Mouse (Mus musculus) adrenal gland, adult 2 months (tissue): Measurements from ENCODE around the gene Sat2. TPM values are rescaled to one million over a fixed set of nuclear protein-coding genes. Genes with fewer than 3 reads are reported as not detected.

ENCODE experiments used
- DNase-seq: peaks from one replicate; pipeline ENCODE4 v3.0.0; 2021
- microRNA-seq, 2 experiments: library from miRNA; unstranded; fragments of <30 nt; microRNA quantifications; one replicate each; pipeline ENCODE4 v1.2.0; 2021
- polyA plus RNA-seq: library from polyadenylated mRNA; depleted of rRNA; stranded (reverse); fragments of >200 nt; gene quantifications from 2 replicates; pipeline ENCODE4 v1.2.3, GENCODE M21; 2012; rRNA removed
- total RNA-seq, 2 experiments: library from RNA; stranded (reverse); gene quantifications; 2 replicates each; pipeline ENCODE4 v1.2.3; 2021

Sat2 gene
- total and polyA plus RNA-seq, 3 experiments: 3.2 to 11.9 (median 6.1) TPM

- DNase-seq: peak; percentile 97
These were observed 49.2 kb downstream of the Sat2 start for GRCm38 (mm10) chr11:69670786-69671725.

GRCm38 (mm10) chr11:69671726-69672124 lies 49.9 kb downstream of the Sat2 start:
- no peak for DNase-seq

- peak; percentile 100 for DNase-seq
These were observed 50.4 kb downstream of the Sat2 start, which contains the start of gene Eif4a1 for GRCm38 (mm10) chr11:69672211-69672706. Gene Eif4a1, minus strand, starts transcription at chr11:69672423.

Small RNAs within 50 kb of the gene (microRNA-seq; reads per million reads assigned to microRNA genes)
- gene Mir1934 (2.2 to 4.1 reads per million in 2 experiments), gene Mir467f (0 reads per million in 2 experiments)

Other genes with a start within 250 kb of the Sat2 start
Only the 30 nearest of the 32 such genes appear.
- 10 to 100 TPM; 44.2 to 59.7 TPM for gene Cyb5d1, start 226.4 kb upstream of the Sat2 start, total RNA-seq
- 10.7 and 11.8 TPM in 2 replicates for gene Cyb5d1, start 226.4 kb upstream of the Sat2 start, polyA plus RNA-seq
- 10 to 100 TPM; 10.8 to 16.0 TPM for gene Tmem88, start 223.8 kb upstream of the Sat2 start, total RNA-seq
- 86.3 and 94.7 TPM in 2 replicates for gene Tmem88, start 223.8 kb upstream of the Sat2 start, polyA plus RNA-seq
- 10 to 100 TPM; 31.4 to 41.5 TPM for gene Kdm6b, start 208.3 kb upstream of the Sat2 start, total RNA-seq
- 17.4 and 18.7 TPM in 2 replicates for gene Kdm6b, start 208.3 kb upstream of the Sat2 start, polyA plus RNA-seq
- under 1 TPM; 0.32 to 0.66 TPM for gene Dnah2, start 72.9 kb upstream of the Sat2 start, total RNA-seq
- gene Dnah2, start 72.9 kb upstream of the Sat2 start, polyA plus RNA-seq: 0.19 and 0.28 TPM in 2 replicates
- under 1 TPM; 0.52 to 0.69 TPM for gene Efnb3, start 61.8 kb upstream of the Sat2 start, total RNA-seq
- 0.77 and 1.3 TPM in 2 replicates for gene Efnb3, start 61.8 kb upstream of the Sat2 start, polyA plus RNA-seq
- 10 to 100 TPM in 1 of 2 experiments, 1 to 10 TPM in 1; 8.4 to 12.0 TPM for gene Wrap53, start 41.8 kb upstream of the Sat2 start, total RNA-seq
- 14.8 and 16.1 TPM in 2 replicates for gene Wrap53, start 41.8 kb upstream of the Sat2 start, polyA plus RNA-seq
- 10 to 100 TPM; 59.6 to 67.5 TPM for gene Trp53, start 41.7 kb upstream of the Sat2 start, total RNA-seq
- gene Trp53, start 41.7 kb upstream of the Sat2 start, polyA plus RNA-seq: 78.9 and 85.0 TPM in 2 replicates
- 10 to 100 TPM; 34.9 to 40.2 TPM for gene Atp1b2, start 16.1 kb upstream of the Sat2 start, total RNA-seq
- gene Atp1b2, start 16.1 kb upstream of the Sat2 start, polyA plus RNA-seq: 28.3 and 31.5 TPM in 2 replicates
- gene Shbg, start 4.1 kb upstream of the Sat2 start, total RNA-seq: not detected
- gene Shbg, start 4.1 kb upstream of the Sat2 start, polyA plus RNA-seq: not detected in 2 replicates
- gene Fxr2, start 11.0 kb downstream of the Sat2 start, total RNA-seq: 100 to 1,000 TPM in 1 of 2 experiments, 10 to 100 TPM in 1; 69.6 to 105 TPM
- gene Fxr2, start 11.0 kb downstream of the Sat2 start, polyA plus RNA-seq: 69.8 and 81.6 TPM in 2 replicates
- gene Sox15, start 33.3 kb downstream of the Sat2 start, total RNA-seq: not detected
- 0.24 TPM in 1 of 2 replicates, not detected in the other for gene Sox15, start 33.3 kb downstream of the Sat2 start, polyA plus RNA-seq
- gene Mpdu1, start 40.6 kb downstream of the Sat2 start, total RNA-seq: 100 to 1,000 TPM; 109 to 127 TPM
- gene Mpdu1, start 40.6 kb downstream of the Sat2 start, polyA plus RNA-seq: 179 and 196 TPM in 2 replicates
- 10 to 100 TPM; 16.8 to 53.0 TPM for gene Cd68, start 44.1 kb downstream of the Sat2 start, total RNA-seq
- gene Cd68, start 44.1 kb downstream of the Sat2 start, polyA plus RNA-seq: 24.5 and 36.9 TPM in 2 replicates
- gene Eif4a1, start 50.4 kb downstream of the Sat2 start, total RNA-seq: 100 to 1,000 TPM; 509 to 543 TPM
- gene Eif4a1, start 50.4 kb downstream of the Sat2 start, polyA plus RNA-seq: 85.0 and 144 TPM in 2 replicates
- 10 to 100 TPM; 65.5 to 75.5 TPM for gene Senp3, start 60.1 kb downstream of the Sat2 start, total RNA-seq
- 34.3 and 37.5 TPM in 2 replicates for gene Senp3, start 60.1 kb downstream of the Sat2 start, polyA plus RNA-seq
- gene Tnfsf13, start 63.8 kb downstream of the Sat2 start, total RNA-seq: 1 to 10 TPM; 1.6 to 2.4 TPM
- 2.2 and 2.4 TPM in 2 replicates for gene Tnfsf13, start 63.8 kb downstream of the Sat2 start, polyA plus RNA-seq
- gene Tnfsf12, start 73.8 kb downstream of the Sat2 start, total RNA-seq: 10 to 100 TPM; 19.8 to 37.1 TPM
- gene Tnfsf12, start 73.8 kb downstream of the Sat2 start, polyA plus RNA-seq: 44.7 and 57.4 TPM in 2 replicates
- gene Tnfsfm13, start 74.1 kb downstream of the Sat2 start, total RNA-seq: 1 to 10 TPM; 3.1 to 7.0 TPM
- 12.7 and 18.9 TPM in 2 replicates for gene Tnfsfm13, start 74.1 kb downstream of the Sat2 start, polyA plus RNA-seq
- gene Polr2a, start 136.6 kb downstream of the Sat2 start, total RNA-seq: 10 to 100 TPM; 71.4 to 77.9 TPM
- gene Polr2a, start 136.6 kb downstream of the Sat2 start, polyA plus RNA-seq: 20.6 and 38.3 TPM in 2 replicates
- not detected for gene Slc35g3, start 139.9 kb downstream of the Sat2 start, total RNA-seq
- gene Slc35g3, start 139.9 kb downstream of the Sat2 start, polyA plus RNA-seq: not detected in 2 replicates
- gene Zbtb4, start 143.9 kb downstream of the Sat2 start, total RNA-seq: 10 to 100 TPM; 47.3 to 74.8 TPM
- gene Zbtb4, start 143.9 kb downstream of the Sat2 start, polyA plus RNA-seq: 66.0 and 73.6 TPM in 2 replicates
- gene Chrnb1, start 173.9 kb downstream of the Sat2 start, total RNA-seq: 1 to 10 TPM; 1.7 to 3.1 TPM
- gene Chrnb1, start 173.9 kb downstream of the Sat2 start, polyA plus RNA-seq: 2.7 and 3.0 TPM in 2 replicates
- gene Fgf11, start 179.8 kb downstream of the Sat2 start, total RNA-seq: 10 to 100 TPM in 1 of 2 experiments, 1 to 10 TPM in 1; 4.6 to 12.8 TPM
- gene Fgf11, start 179.8 kb downstream of the Sat2 start, polyA plus RNA-seq: 6.0 and 13.4 TPM in 2 replicates
- 1 to 10 TPM in 1 of 2 experiments, under 1 TPM in 1; 0.23 to 1.1 TPM for gene Tmem102, start 183.6 kb downstream of the Sat2 start, total RNA-seq
- gene Tmem102, start 183.6 kb downstream of the Sat2 start, polyA plus RNA-seq: 0.81 and 0.94 TPM in 2 replicates
- not detected for gene Gm39566, start 193.3 kb downstream of the Sat2 start, total RNA-seq
- not detected in 2 replicates for gene Gm39566, start 193.3 kb downstream of the Sat2 start, polyA plus RNA-seq
- not detected for gene Spem2, start 196.4 kb downstream of the Sat2 start, total RNA-seq
- 0.09 TPM in 1 of 2 replicates, not detected in the other for gene Spem2, start 196.4 kb downstream of the Sat2 start, polyA plus RNA-seq
- not detected for gene Spem1, start 200.2 kb downstream of the Sat2 start, total RNA-seq
- gene Spem1, start 200.2 kb downstream of the Sat2 start, polyA plus RNA-seq: not detected in 2 replicates
- 10 to 100 TPM; 14.6 to 21.8 TPM for gene Nlgn2, start 215.8 kb downstream of the Sat2 start, total RNA-seq
- 55.0 and 58.6 TPM in 2 replicates for gene Nlgn2, start 215.8 kb downstream of the Sat2 start, polyA plus RNA-seq
- 100 to 1,000 TPM; 139 to 173 TPM for gene Tmem256, start 216.5 kb downstream of the Sat2 start, total RNA-seq
- gene Tmem256, start 216.5 kb downstream of the Sat2 start, polyA plus RNA-seq: 116 and 160 TPM in 2 replicates
- 10 to 100 TPM; 50.8 to 53.5 TPM for gene Plscr3, start 224.4 kb downstream of the Sat2 start, total RNA-seq
- gene Plscr3, start 224.4 kb downstream of the Sat2 start, polyA plus RNA-seq: 224 and 230 TPM in 2 replicates